Mouse (Mus musculus): ENCODE results near the gene D430041D05Rik. TPM values are rescaled to one million over a fixed set of nuclear protein-coding genes. Genes with fewer than 3 reads are reported as not detected.

Gene D430041D05Rik
- polyA plus RNA-seq, 1 experiment from 2014 or later, result 9.5 TPM

DNA sequence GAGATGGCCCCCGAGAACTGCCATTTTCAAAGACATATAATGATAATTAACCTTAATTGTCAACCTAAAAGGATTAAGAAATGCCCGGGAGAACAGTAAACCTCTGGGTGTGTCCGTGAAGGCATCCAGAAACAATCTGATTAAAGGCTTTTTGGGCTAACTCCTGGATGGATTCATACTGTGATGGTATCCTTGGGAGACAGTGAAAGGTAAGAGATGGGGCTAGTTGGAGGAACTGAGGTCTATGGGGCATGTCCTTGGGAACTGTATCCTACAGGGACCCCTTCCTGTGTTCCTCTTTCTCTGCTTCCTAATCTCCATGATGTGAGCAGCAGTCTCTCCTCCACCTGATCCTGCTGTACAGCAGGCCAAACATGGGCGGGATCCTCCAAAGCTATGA lies 38.7 kb downstream of the D430041D05Rik start:
- Histone ChIP-seq H3K9ac (replicated peaks) (no peak overlapping the region), H3K27ac (replicated peaks) (no peak overlapping the region), H3K4me1 (peaks cover 15% of the 10 kb centered on the region), H3K4me2 (no peak overlapping the region), H3K4me3 (replicated peaks) (no peak overlapping the region), H3K9me3 (replicated peaks) (no peaks in the 10 kb centered on the region), H3K36me3 (no peaks in the 10 kb centered on the region), H3K27me3 (replicated peaks) (no peaks in the 10 kb centered on the region)
- no peak for ATAC-seq (ENCODE audit: low FRiP score)
- 62% methylated on average over 4 of the region's 4 CpGs for WGBS

- Histone ChIP-seq H3K27ac (replicated peaks) (no peak overlapping the region), H3K27me3 (replicated peaks) (no peaks in the 10 kb centered on the region), H3K36me3 (no peaks in the 10 kb centered on the region), H3K4me2 (no peak overlapping the region), H3K9ac (replicated peaks) (no peak overlapping the region), H3K4me1 (peaks cover 15% of the 10 kb centered on the region), H3K9me3 (replicated peaks) (no peaks in the 10 kb centered on the region), H3K4me3 (replicated peaks) (no peak overlapping the region)
- 60% methylated on average over 6 of the region's 6 CpGs for WGBS
- no peak for ATAC-seq (ENCODE audit: low FRiP score)
Observed at GRCm38 (mm10) chr2:104371606-104372130, 39.1 kb downstream of the D430041D05Rik start.

- 19% methylated on average over 6 of the region's 6 CpGs for WGBS
- Histone ChIP-seq H3K4me2 (no peak overlapping the region), H3K36me3 (no peaks in the 10 kb centered on the region), H3K4me3 (replicated peaks) (no peak overlapping the region), H3K9me3 (replicated peaks) (no peaks in the 10 kb centered on the region), H3K27me3 (replicated peaks) (no peaks in the 10 kb centered on the region), H3K9ac (replicated peaks) (no peak overlapping the region), H3K27ac (replicated peaks) (peak overlapping the region; percentile 58), H3K4me1 (peaks cover 20% of the 10 kb centered on the region)
- ATAC-seq (ENCODE audit: low FRiP score), result peak; percentile 85
Observed at GRCm38 (mm10) chr2:104367836-104368298, 42.9 kb downstream of the D430041D05Rik start.

DNA sequence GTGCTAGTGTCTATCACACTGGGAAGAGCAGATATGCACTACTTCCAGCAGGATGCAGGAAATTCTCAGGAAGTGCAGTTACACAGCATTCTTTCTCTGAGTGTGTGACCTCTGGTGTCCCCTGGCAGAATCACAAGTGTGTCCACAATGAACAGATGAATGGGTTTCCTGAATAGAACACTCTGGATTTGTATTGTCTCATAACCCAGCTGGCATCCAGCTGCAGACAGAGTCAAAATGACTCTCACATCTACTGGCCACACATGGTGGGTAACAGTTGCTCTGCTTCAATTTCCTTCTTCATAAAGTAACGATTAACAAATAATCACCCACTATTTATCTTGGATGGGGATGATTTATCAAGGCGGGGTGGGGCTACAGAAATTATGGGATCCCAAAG lies 43.5 kb downstream of the D430041D05Rik start:
- Histone ChIP-seq H3K4me2 (no peak overlapping the region), H3K27ac (replicated peaks) (peak overlapping the region; percentile 58; the same call in 1 of the 2 replicates), H3K4me1 (peaks cover 20% of the 10 kb centered on the region), H3K27me3 (replicated peaks) (no peaks in the 10 kb centered on the region), H3K36me3 (no peaks in the 10 kb centered on the region), H3K9ac (replicated peaks) (no peak overlapping the region), H3K9me3 (replicated peaks) (no peaks in the 10 kb centered on the region), H3K4me3 (replicated peaks) (no peak overlapping the region)
- WGBS, result 50% methylated on average over 2 of the region's 2 CpGs
- peak; percentile 16; the same call in 1 of the 2 replicates for ATAC-seq (ENCODE audit: low FRiP score)

DNA sequence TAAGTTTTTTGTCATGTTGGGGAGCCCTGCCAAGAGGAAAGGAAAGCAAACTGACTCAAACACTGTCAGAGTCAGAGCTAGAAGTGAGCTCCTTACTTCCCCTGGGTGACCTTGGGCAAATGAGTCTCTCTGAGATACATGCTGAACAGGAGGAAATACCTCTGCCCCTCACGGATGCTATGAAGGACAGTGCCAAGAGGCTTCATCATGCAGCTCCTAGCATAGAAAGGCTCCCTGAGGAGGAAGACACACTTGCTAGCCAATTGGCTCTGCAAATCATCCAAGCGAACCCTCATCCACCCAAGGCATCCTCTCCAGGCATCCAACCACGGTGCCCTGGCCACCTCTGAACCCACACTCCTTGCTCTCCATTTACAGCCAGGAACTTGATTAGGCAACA lies 51.5 kb downstream of the D430041D05Rik start:
- no peak overlapping the region for H3K4me3 ChIP-seq (replicated peaks)
- no peak overlapping the region for H3K9ac ChIP-seq (replicated peaks)
- no peak overlapping the region for H3K4me2 ChIP-seq
- no peaks in the 10 kb centered on the region for H3K36me3 ChIP-seq
- H3K9me3 ChIP-seq (replicated peaks), result no peaks in the 10 kb centered on the region
- ATAC-seq (ENCODE audit: low FRiP score), result no peak
- H3K4me1 ChIP-seq, result no peaks in the 10 kb centered on the region
- WGBS, result 76% methylated on average over 3 of the region's 3 CpGs
- H3K27ac ChIP-seq (replicated peaks), result no peak overlapping the region
- no peaks in the 10 kb centered on the region for H3K27me3 ChIP-seq (replicated peaks)

DNA sequence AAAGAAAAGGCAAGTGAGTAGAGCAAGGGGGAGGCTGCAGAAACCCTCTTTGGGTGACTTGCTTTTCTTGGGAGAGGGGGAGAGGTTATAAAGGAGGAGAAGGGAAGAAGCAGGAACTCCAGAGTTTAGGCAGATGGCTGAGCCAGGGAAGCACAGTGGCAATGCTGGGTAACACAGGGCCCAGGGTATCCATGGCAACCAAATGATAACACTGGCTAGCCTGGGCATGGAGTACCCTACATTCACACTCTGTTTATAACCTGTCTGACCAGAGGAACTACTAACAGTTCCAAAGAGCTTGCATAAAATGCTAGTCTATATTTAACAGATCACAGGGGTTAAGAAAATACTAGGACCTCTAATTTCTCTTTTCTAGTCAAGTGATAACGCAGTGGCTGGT lies 51.9 kb downstream of the D430041D05Rik start:
- H3K27ac ChIP-seq (replicated peaks), result no peak overlapping the region
- no peak for ATAC-seq (ENCODE audit: low FRiP score)
- H3K9me3 ChIP-seq (replicated peaks), result no peaks in the 10 kb centered on the region
- no peak overlapping the region for H3K4me3 ChIP-seq (replicated peaks)
- H3K4me1 ChIP-seq, result no peaks in the 10 kb centered on the region
- WGBS, result 93% methylated on average over 1 of the region's 1 CpGs
- no peak overlapping the region for H3K9ac ChIP-seq (replicated peaks)
- H3K27me3 ChIP-seq (replicated peaks), result no peaks in the 10 kb centered on the region
- no peaks in the 10 kb centered on the region for H3K36me3 ChIP-seq
- H3K4me2 ChIP-seq, result no peak overlapping the region

GRCm38 (mm10) chr2:104356531-104356930 lies 54.3 kb downstream of the D430041D05Rik start:
- Histone ChIP-seq H3K4me3 (replicated peaks) (no peak overlapping the region), H3K9me3 (replicated peaks) (no peaks in the 10 kb centered on the region), H3K27ac (replicated peaks) (no peak overlapping the region), H3K4me1 (no peaks in the 10 kb centered on the region), H3K4me2 (no peak overlapping the region), H3K36me3 (no peaks in the 10 kb centered on the region), H3K9ac (replicated peaks) (no peak overlapping the region), H3K27me3 (replicated peaks) (no peaks in the 10 kb centered on the region)
- no peak for ATAC-seq (ENCODE audit: low FRiP score)
- 82% methylated on average over 4 of the region's 4 CpGs for WGBS

DNA sequence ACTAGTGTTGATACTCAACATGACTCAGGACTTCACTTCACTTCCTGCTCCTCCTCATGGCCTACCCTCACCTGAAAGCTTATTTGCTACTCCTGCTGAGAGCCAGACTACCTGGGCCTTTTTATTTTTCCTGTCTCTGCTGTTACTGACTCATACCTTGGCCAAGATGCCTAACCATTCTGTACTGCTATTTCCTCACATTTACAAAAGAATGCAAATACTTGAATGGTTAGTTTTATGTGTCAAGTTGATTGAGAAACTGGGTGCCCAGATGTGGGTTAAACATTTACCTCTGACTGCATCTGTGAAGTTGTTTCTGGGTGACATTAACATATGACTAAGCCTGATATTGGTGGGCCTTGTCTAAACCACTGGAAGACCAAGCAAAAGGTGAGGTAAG lies 56.7 kb downstream of the D430041D05Rik start:
- H3K27me3 ChIP-seq (replicated peaks), result no peaks in the 10 kb centered on the region
- H3K27ac ChIP-seq (replicated peaks), result no peak overlapping the region
- no peak for ATAC-seq (ENCODE audit: low FRiP score)
- no peak overlapping the region for H3K9ac ChIP-seq (replicated peaks)
- no peaks in the 10 kb centered on the region for H3K9me3 ChIP-seq (replicated peaks)
- H3K4me3 ChIP-seq (replicated peaks), result no peak overlapping the region
- no peak overlapping the region for H3K4me2 ChIP-seq
- no peaks in the 10 kb centered on the region for H3K4me1 ChIP-seq
- H3K36me3 ChIP-seq, result no peaks in the 10 kb centered on the region

DNA sequence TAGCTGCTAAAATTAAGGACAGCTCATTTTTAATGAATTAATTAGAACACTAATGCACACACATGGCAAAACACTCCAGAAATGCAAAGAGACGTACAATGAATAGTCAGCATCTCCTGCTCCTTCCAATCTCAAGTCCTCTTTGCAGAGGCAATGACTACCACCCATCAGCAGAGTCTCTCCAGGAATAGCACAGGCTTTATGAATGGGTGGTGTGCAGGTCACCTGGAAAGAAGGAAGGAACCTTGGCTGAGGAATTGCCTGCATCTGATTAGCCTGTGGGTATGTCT lies 58.7 kb downstream of the D430041D05Rik start:
- no peak overlapping the region for H3K4me3 ChIP-seq (replicated peaks)
- 70% methylated on average over 1 of the region's 1 CpGs for WGBS
- H3K9me3 ChIP-seq (replicated peaks), result no peaks in the 10 kb centered on the region
- no peak overlapping the region for H3K27ac ChIP-seq (replicated peaks)
- no peak overlapping the region for H3K4me2 ChIP-seq
- ATAC-seq (ENCODE audit: low FRiP score), result no peak
- H3K4me1 ChIP-seq, result no peaks in the 10 kb centered on the region
- H3K36me3 ChIP-seq, result no peaks in the 10 kb centered on the region
- H3K9ac ChIP-seq (replicated peaks), result no peak overlapping the region
- H3K27me3 ChIP-seq (replicated peaks), result no peaks in the 10 kb centered on the region

GRCm38 (mm10) chr2:104351415-104352203 lies 59.2 kb downstream of the D430041D05Rik start:
- no peaks in the 10 kb centered on the region for H3K4me1 ChIP-seq
- H3K36me3 ChIP-seq, result no peaks in the 10 kb centered on the region
- H3K4me2 ChIP-seq, result no peak overlapping the region
- no peak overlapping the region for H3K27ac ChIP-seq (replicated peaks)
- no peak overlapping the region for H3K4me3 ChIP-seq (replicated peaks)
- 74% methylated on average over 13 of the region's 13 CpGs for WGBS
- no peaks in the 10 kb centered on the region for H3K27me3 ChIP-seq (replicated peaks)
- H3K9me3 ChIP-seq (replicated peaks), result no peaks in the 10 kb centered on the region
- no peak for ATAC-seq (ENCODE audit: low FRiP score)
- H3K9ac ChIP-seq (replicated peaks), result no peak overlapping the region

- H3K9ac ChIP-seq (replicated peaks), result no peak overlapping the region
- H3K4me1 ChIP-seq, result peaks cover 19% of the 10 kb centered on the region
- H3K27me3 ChIP-seq (replicated peaks), result no peaks in the 10 kb centered on the region
- no peaks in the 10 kb centered on the region for H3K36me3 ChIP-seq
- no peak overlapping the region for H3K4me2 ChIP-seq
- no peaks in the 10 kb centered on the region for H3K9me3 ChIP-seq (replicated peaks)
- H3K27ac ChIP-seq (replicated peaks), result no peak overlapping the region
- no peak overlapping the region for H3K4me3 ChIP-seq (replicated peaks)
- no peak for ATAC-seq (ENCODE audit: low FRiP score)
Observed at GRCm38 (mm10) chr2:104337619-104338018, 73.2 kb downstream of the D430041D05Rik start.

- H3K4me1 ChIP-seq, result peaks cover 22% of the 10 kb centered on the region
- no peak overlapping the region for H3K9ac ChIP-seq (replicated peaks)
- WGBS, result 40% methylated on average over 6 of the region's 6 CpGs
- no peaks in the 10 kb centered on the region for H3K27me3 ChIP-seq (replicated peaks)
- H3K4me3 ChIP-seq (replicated peaks), result no peak overlapping the region
- no peak overlapping the region; the same call in 1 of the 2 replicates for H3K27ac ChIP-seq (replicated peaks)
- no peaks in the 10 kb centered on the region for H3K36me3 ChIP-seq
- H3K4me2 ChIP-seq, result no peak overlapping the region
- H3K9me3 ChIP-seq (replicated peaks), result no peaks in the 10 kb centered on the region
- no peak for ATAC-seq (ENCODE audit: low FRiP score)
Observed at GRCm38 (mm10) chr2:104335824-104336223, 75.0 kb downstream of the D430041D05Rik start.

Measured in neural tube, embryonic 15.5 days (tissue).